Mouse (Mus musculus) liver, postnatal 0 days (tissue): ENCODE measurements around the gene Ccdc28b.

Experiments
- CTCF ChIP-seq: sonication (generic); IDR thresholded peaks from 2 replicates; pipeline ENCODE4 v1.5.1; 2016; ENCODE audit warnings: antibody characterized with exemption, low read depth
- EP300 ChIP-seq: IDR thresholded peaks from 2 replicates; pipeline ENCODE4 v1.6.1; 2016; ENCODE audit warnings: antibody characterized with exemption, low read depth, mild to moderate bottlenecking

- TF ChIP-seq CTCF = no peak
- TF ChIP-seq EP300 = no peak
Measured at GRCm38 (mm10) chr4:129626035-129626434, 2.3 kb upstream of the Ccdc28b start.
